Mouse (Mus musculus) ES-E14 (cell line): ENCODE measurements around the gene Zfp846.

Experiments
- CHD2 ChIP-seq: IDR thresholded peaks from 2 replicates; pipeline ENCODE4 v1.6.1; 2014; ENCODE audit warnings: mild to moderate bottlenecking, low read depth, low read length, inconsistent platforms
- MAFK ChIP-seq: IDR thresholded peaks from 2 replicates; pipeline ENCODE4 v1.6.1; 2014; ENCODE audit warnings: mild to moderate bottlenecking, low read depth, low read length, inconsistent platforms; ENCODE audit not compliant: insufficient read depth
- ZC3H11A ChIP-seq: IDR thresholded peaks from 2 replicates; pipeline ENCODE4 v1.6.1; 2012; ENCODE audit warnings: low read depth, mild to moderate bottlenecking, inconsistent platforms, low read length, borderline replicate concordance

DNA sequence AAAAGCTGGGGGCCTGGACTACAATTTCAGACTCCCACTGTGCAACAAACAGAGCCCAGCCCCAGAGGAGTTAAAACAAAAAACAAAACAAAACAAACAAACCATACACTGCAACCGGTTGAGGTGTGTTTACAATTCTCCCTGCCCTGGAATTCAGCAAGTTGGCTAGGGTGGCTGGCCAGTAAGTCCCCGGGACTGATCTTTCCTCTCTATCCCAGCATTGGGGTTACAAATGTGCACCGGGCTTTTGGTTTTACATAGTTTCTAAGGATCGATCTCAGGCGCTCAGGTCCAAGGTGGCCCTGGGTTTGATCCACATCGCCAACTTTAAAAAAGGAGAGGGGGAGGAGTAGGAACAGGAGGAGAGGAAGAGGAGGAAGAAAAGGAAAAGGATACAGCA lies 37.6 kb upstream of the Zfp846 start:
- no peak for TF ChIP-seq CHD2
- no peak for TF ChIP-seq ZC3H11A
- TF ChIP-seq MAFK, result no peak
